Mouse (Mus musculus): Measurements from ENCODE around the gene Mink1. TPM values are rescaled to one million over a fixed set of nuclear protein-coding genes. Genes with fewer than 3 reads are reported as not detected.
"Not testable (repeated sequence)": the region's sequence is repeated elsewhere in the genome, so short reads cannot be mapped to it uniquely, and the experiment has no call there.

The Mink1 gene
- polyA plus RNA-seq, 1 experiment from 2014 or later: 17.6 TPM

GRCm38 (mm10) chr11:70563470-70564275 lies 992 bp downstream of the Mink1 start:
- Histone ChIP-seq H3K4me3 (ENCODE audit: low read depth, low read length) (peak overlapping the region; percentile 89), H3K36me3 (ENCODE audit: control insufficient read depth, insufficient read depth, low read length) (no peaks in the 10 kb centered on the region), H3K27me3 (ENCODE audit: control insufficient read depth, insufficient read depth, low read length) (no peaks in the 10 kb centered on the region), H3K4me2 (replicated peaks; ENCODE audit: low read depth, low read length) (peak overlapping the region; percentile 93), H3K27ac (ENCODE audit: low read depth, low read length) (no peak overlapping the region), H3K4me1 (replicated peaks; ENCODE audit: control insufficient read depth, insufficient read depth, low read length) (0 out of 2 replicates have a peak, but pooled peaks cover 3% of the 10 kb centered on the region), H3K9me3 (ENCODE audit: control insufficient read depth, low read length) (no peaks in the 10 kb centered on the region), H3K9ac (ENCODE audit: low read depth, low read length) (peak overlapping the region; percentile 85)
- DNase-seq (ENCODE audit: low spot score): peak; percentile 56
- 3% methylated on average over 25 of the region's 25 CpGs for WGBS
- ATAC-seq (ENCODE audit: low FRiP score): no peak

- H3K9ac ChIP-seq (ENCODE audit: low read depth, low read length): peak overlapping the region; percentile 85; the same call in 1 of the 2 replicates
- no peaks in the 10 kb centered on the region for H3K9me3 ChIP-seq (ENCODE audit: control insufficient read depth, low read length)
- no peaks in the 10 kb centered on the region for H3K36me3 ChIP-seq (ENCODE audit: control insufficient read depth, insufficient read depth, low read length)
- H3K4me3 ChIP-seq (ENCODE audit: low read depth, low read length): peak overlapping the region; percentile 89
- peak overlapping the region; percentile 93 for H3K4me2 ChIP-seq (replicated peaks; ENCODE audit: low read depth, low read length)
- WGBS: 43% methylated on average over 4 of the region's 4 CpGs
- ATAC-seq (ENCODE audit: low FRiP score): no peak
- no peak overlapping the region for H3K27ac ChIP-seq (ENCODE audit: low read depth, low read length)
- DNase-seq (ENCODE audit: low spot score): no peak
- no peaks in the 10 kb centered on the region for H3K27me3 ChIP-seq (ENCODE audit: control insufficient read depth, insufficient read depth, low read length)
- H3K4me1 ChIP-seq (replicated peaks; ENCODE audit: control insufficient read depth, insufficient read depth, low read length): 0 out of 2 replicates have a peak, but pooled peaks cover 3% of the 10 kb centered on the region
Observed at GRCm38 (mm10) chr11:70564276-70564873, 1.7 kb downstream of the Mink1 start.

GRCm38 (mm10) chr11:70566586-70566985 lies 3.9 kb downstream of the Mink1 start:
- no peaks in the 10 kb centered on the region for H3K9me3 ChIP-seq (ENCODE audit: control insufficient read depth, low read length)
- no peak overlapping the region for H3K27ac ChIP-seq (ENCODE audit: low read depth, low read length)
- no peak overlapping the region for H3K4me2 ChIP-seq (replicated peaks; ENCODE audit: low read depth, low read length)
- WGBS: 73% methylated on average over 7 of the region's 7 CpGs
- DNase-seq (ENCODE audit: low spot score) (no peak), ATAC-seq (ENCODE audit: low FRiP score) (no peak)
- no peak overlapping the region for H3K4me3 ChIP-seq (ENCODE audit: low read depth, low read length)
- no peaks in the 10 kb centered on the region for H3K27me3 ChIP-seq (ENCODE audit: control insufficient read depth, insufficient read depth, low read length)
- 0 out of 2 replicates have a peak, but pooled peaks cover 3% of the 10 kb centered on the region for H3K4me1 ChIP-seq (replicated peaks; ENCODE audit: control insufficient read depth, insufficient read depth, low read length)
- no peak overlapping the region for H3K9ac ChIP-seq (ENCODE audit: low read depth, low read length)
- H3K36me3 ChIP-seq (ENCODE audit: control insufficient read depth, insufficient read depth, low read length): no peaks in the 10 kb centered on the region

- WGBS: 82% methylated on average over 1 of the region's 1 CpGs
- not testable (repeated sequence) for H3K4me2 ChIP-seq (replicated peaks; ENCODE audit: low read depth, low read length); ATAC-seq (ENCODE audit: low FRiP score); H3K36me3 ChIP-seq (ENCODE audit: control insufficient read depth, insufficient read depth, low read length); H3K27ac ChIP-seq (ENCODE audit: low read depth, low read length); H3K4me1 ChIP-seq (replicated peaks; ENCODE audit: control insufficient read depth, insufficient read depth, low read length); H3K9me3 ChIP-seq (ENCODE audit: control insufficient read depth, low read length); H3K9ac ChIP-seq (ENCODE audit: low read depth, low read length); DNase-seq (ENCODE audit: low spot score); H3K27me3 ChIP-seq (ENCODE audit: control insufficient read depth, insufficient read depth, low read length); H3K4me3 ChIP-seq (ENCODE audit: low read depth, low read length)
Observed at GRCm38 (mm10) chr11:70570614-70571013, 7.9 kb downstream of the Mink1 start.

- Histone ChIP-seq H3K36me3 (ENCODE audit: control insufficient read depth, insufficient read depth, low read length) (no peaks in the 10 kb centered on the region), H3K9ac (ENCODE audit: low read depth, low read length) (no peak overlapping the region), H3K4me1 (replicated peaks; ENCODE audit: control insufficient read depth, insufficient read depth, low read length) (0 out of 2 replicates have a peak, but pooled peaks cover 3% of the 10 kb centered on the region), H3K4me3 (ENCODE audit: low read depth, low read length) (no peak overlapping the region), H3K4me2 (replicated peaks; ENCODE audit: low read depth, low read length) (no peak overlapping the region), H3K27me3 (ENCODE audit: control insufficient read depth, insufficient read depth, low read length) (no peaks in the 10 kb centered on the region), H3K9me3 (ENCODE audit: control insufficient read depth, low read length) (no peaks in the 10 kb centered on the region), H3K27ac (ENCODE audit: low read depth, low read length) (no peak overlapping the region)
- 88% methylated on average over 1 of the region's 1 CpGs for WGBS
- DNase-seq (ENCODE audit: low spot score): no peak
- ATAC-seq (ENCODE audit: low FRiP score): no peak
Observed at GRCm38 (mm10) chr11:70571641-70572040, 9.0 kb downstream of the Mink1 start.

GRCm38 (mm10) chr11:70572348-70572902 lies 9.7 kb downstream of the Mink1 start:
- Histone ChIP-seq H3K9ac (ENCODE audit: low read depth, low read length) (no peak overlapping the region), H3K4me3 (ENCODE audit: low read depth, low read length) (no peak overlapping the region), H3K4me1 (replicated peaks; ENCODE audit: control insufficient read depth, insufficient read depth, low read length) (no peaks in the 10 kb centered on the region), H3K36me3 (ENCODE audit: control insufficient read depth, insufficient read depth, low read length) (no peaks in the 10 kb centered on the region), H3K27me3 (ENCODE audit: control insufficient read depth, insufficient read depth, low read length) (no peaks in the 10 kb centered on the region), H3K4me2 (replicated peaks; ENCODE audit: low read depth, low read length) (no peak overlapping the region), H3K9me3 (ENCODE audit: control insufficient read depth, low read length) (no peaks in the 10 kb centered on the region), H3K27ac (ENCODE audit: low read depth, low read length) (no peak overlapping the region)
- ATAC-seq (ENCODE audit: low FRiP score): no peak
- 67% methylated on average over 5 of the region's 5 CpGs for WGBS
- DNase-seq (ENCODE audit: low spot score): no peak

- Histone ChIP-seq H3K9me3 (ENCODE audit: control insufficient read depth, low read length) (no peaks in the 10 kb centered on the region), H3K27ac (ENCODE audit: low read depth, low read length) (no peak overlapping the region), H3K36me3 (ENCODE audit: control insufficient read depth, insufficient read depth, low read length) (no peaks in the 10 kb centered on the region), H3K4me1 (replicated peaks; ENCODE audit: control insufficient read depth, insufficient read depth, low read length) (no peaks in the 10 kb centered on the region), H3K9ac (ENCODE audit: low read depth, low read length) (no peak overlapping the region), H3K4me2 (replicated peaks; ENCODE audit: low read depth, low read length) (no peak overlapping the region), H3K27me3 (ENCODE audit: control insufficient read depth, insufficient read depth, low read length) (no peaks in the 10 kb centered on the region), H3K4me3 (ENCODE audit: low read depth, low read length) (no peak overlapping the region)
- DNase-seq (ENCODE audit: low spot score) (no peak), ATAC-seq (ENCODE audit: low FRiP score) (no peak)
- WGBS: 72% methylated on average over 6 of the region's 6 CpGs
Observed at GRCm38 (mm10) chr11:70573872-70574271, 11.2 kb downstream of the Mink1 start.

GRCm38 (mm10) chr11:70577201-70577600 lies 14.5 kb downstream of the Mink1 start:
- Histone ChIP-seq H3K27ac (ENCODE audit: low read depth, low read length) (no peak overlapping the region), H3K36me3 (ENCODE audit: control insufficient read depth, insufficient read depth, low read length) (no peaks in the 10 kb centered on the region), H3K9me3 (ENCODE audit: control insufficient read depth, low read length) (no peaks in the 10 kb centered on the region), H3K4me3 (ENCODE audit: low read depth, low read length) (no peak overlapping the region), H3K4me1 (replicated peaks; ENCODE audit: control insufficient read depth, insufficient read depth, low read length) (no peaks in the 10 kb centered on the region), H3K4me2 (replicated peaks; ENCODE audit: low read depth, low read length) (no peak overlapping the region), H3K27me3 (ENCODE audit: control insufficient read depth, insufficient read depth, low read length) (no peaks in the 10 kb centered on the region), H3K9ac (ENCODE audit: low read depth, low read length) (no peak overlapping the region)
- 85% methylated on average over 3 of the region's 3 CpGs for WGBS
- no peak for DNase-seq (ENCODE audit: low spot score)
- no peak for ATAC-seq (ENCODE audit: low FRiP score)
